Mouse (Mus musculus): ENCODE data around the gene Arhgap9. TPM values are rescaled to one million over a fixed set of nuclear protein-coding genes. Genes with fewer than 3 reads are reported as not detected.
A peak's percentile ranks its signal among the peaks of the same experiment; 100 is the strongest.

The Arhgap9 gene
- polyA plus RNA-seq, 1 experiment from 2014 or later, result 0.99 TPM

- Histone ChIP-seq H3K4me2 (no peak overlapping the region), H3K27ac (no peak overlapping the region), H3K9me3 (no peaks in the 10 kb centered on the region), H3K27me3 (replicated peaks) (peaks cover 49% of the 10 kb centered on the region), H3K4me1 (peaks cover 11% of the 10 kb centered on the region), H3K9ac (no peak overlapping the region), H3K4me3 (no peak overlapping the region), H3K36me3 (replicated peaks) (no peaks in the 10 kb centered on the region)
- ATAC-seq (replicated peaks), result no peak
- 81% methylated on average over 7 of the region's 7 CpGs for WGBS
Observed at GRCm38 (mm10) chr10:127330212-127330611, 8.4 kb downstream of the Arhgap9 start.

GRCm38 (mm10) chr10:127332211-127332874 lies 10.6 kb downstream of the Arhgap9 start:
- peak overlapping the region; percentile 21; the same call in 1 of the 2 replicates for H3K9ac ChIP-seq
- 23% methylated on average over 31 of the region's 31 CpGs for WGBS

GRCm38 (mm10) chr10:127333152-127333551 lies 11.4 kb downstream of the Arhgap9 start:
- Histone ChIP-seq H3K4me2 (no peak overlapping the region), H3K4me1 (no peaks in the 10 kb centered on the region), H3K9ac (no peak overlapping the region), H3K27me3 (replicated peaks) (peaks cover 21% of the 10 kb centered on the region), H3K4me3 (no peak overlapping the region), H3K9me3 (no peaks in the 10 kb centered on the region), H3K27ac (no peak overlapping the region), H3K36me3 (replicated peaks) (no peaks in the 10 kb centered on the region)
- WGBS, result 62% methylated on average over 5 of the region's 5 CpGs
- ATAC-seq (replicated peaks), result no peak

More at GRCm38 (mm10) chr10:127332211-127332874, 10.6 kb downstream of the Arhgap9 start:
- ATAC-seq (replicated peaks), result 0 out of 2 replicates have a peak, but pooled peaks have one; percentile 46
- Histone ChIP-seq H3K4me3 (peak overlapping the region; percentile 18; the same call in 1 of the 2 replicates), H3K36me3 (replicated peaks) (no peaks in the 10 kb centered on the region), H3K4me1 (no peaks in the 10 kb centered on the region), H3K4me2 (peak overlapping the region; percentile 41), H3K9me3 (no peaks in the 10 kb centered on the region), H3K27ac (no peak overlapping the region), H3K27me3 (replicated peaks) (peaks cover 29% of the 10 kb centered on the region)

- Histone ChIP-seq H3K9me3 (no peaks in the 10 kb centered on the region), H3K4me3 (no peak overlapping the region), H3K4me1 (peaks cover 16% of the 10 kb centered on the region), H3K27me3 (replicated peaks) (peaks cover 14% of the 10 kb centered on the region), H3K27ac (no peak overlapping the region), H3K4me2 (no peak overlapping the region), H3K36me3 (replicated peaks) (no peaks in the 10 kb centered on the region), H3K9ac (no peak overlapping the region)
- 55% methylated on average over 1 of the region's 1 CpGs for WGBS
- ATAC-seq (replicated peaks), result no peak
Observed at GRCm38 (mm10) chr10:127335271-127335670, 13.5 kb downstream of the Arhgap9 start.

- Histone ChIP-seq H3K36me3 (replicated peaks) (no peaks in the 10 kb centered on the region), H3K27ac (no peak overlapping the region), H3K4me2 (no peak overlapping the region), H3K4me1 (peaks cover 30% of the 10 kb centered on the region), H3K9ac (no peak overlapping the region), H3K4me3 (no peak overlapping the region), H3K27me3 (replicated peaks) (peaks cover 24% of the 10 kb centered on the region), H3K9me3 (no peaks in the 10 kb centered on the region)
- no peak for ATAC-seq (replicated peaks)
- WGBS, result 79% methylated on average over 5 of the region's 5 CpGs
Observed at GRCm38 (mm10) chr10:127336952-127337351, 15.2 kb downstream of the Arhgap9 start.

- Histone ChIP-seq H3K27ac (no peak overlapping the region), H3K4me1 (peaks cover 37% of the 10 kb centered on the region), H3K36me3 (replicated peaks) (no peaks in the 10 kb centered on the region), H3K4me2 (no peak overlapping the region), H3K9ac (no peak overlapping the region), H3K27me3 (replicated peaks) (peaks cover 31% of the 10 kb centered on the region), H3K9me3 (no peaks in the 10 kb centered on the region), H3K4me3 (no peak overlapping the region)
- 85% methylated on average over 6 of the region's 6 CpGs for WGBS
- no peak for ATAC-seq (replicated peaks)
Observed at GRCm38 (mm10) chr10:127337536-127338099, 15.9 kb downstream of the Arhgap9 start.

- H3K9ac ChIP-seq, result 0 out of 2 replicates have a peak overlapping the region, but pooled peaks have one; percentile 3
- 0% methylated on average over 31 of the region's 31 CpGs for WGBS
- peak overlapping the region; percentile 24 for H3K4me3 ChIP-seq
- peak overlapping the region; percentile 49 for H3K4me2 ChIP-seq
- no peaks in the 10 kb centered on the region for H3K9me3 ChIP-seq
- H3K27ac ChIP-seq, result 0 out of 2 replicates have a peak overlapping the region, but pooled peaks have one; percentile 15
- ATAC-seq (replicated peaks), result peak; percentile 81
- H3K36me3 ChIP-seq (replicated peaks), result no peaks in the 10 kb centered on the region
- peaks cover 37% of the 10 kb centered on the region for H3K4me1 ChIP-seq
- peaks cover 32% of the 10 kb centered on the region for H3K27me3 ChIP-seq (replicated peaks)
Observed at GRCm38 (mm10) chr10:127338930-127339682, 17.3 kb downstream of the Arhgap9 start.

- Histone ChIP-seq H3K4me2 (peak overlapping the region; percentile 49), H3K4me3 (peak overlapping the region; percentile 24), H3K27ac (no peak overlapping the region), H3K9ac (peak overlapping the region; percentile 3; the same call in 1 of the 2 replicates), H3K4me1 (peaks cover 37% of the 10 kb centered on the region), H3K27me3 (replicated peaks) (peaks cover 32% of the 10 kb centered on the region), H3K36me3 (replicated peaks) (no peaks in the 10 kb centered on the region), H3K9me3 (no peaks in the 10 kb centered on the region)
- WGBS, result under 1% methylated on average over 39 of the region's 42 CpGs
- ATAC-seq (replicated peaks), result peak; percentile 41
Observed at GRCm38 (mm10) chr10:127339683-127340576, 18.2 kb downstream of the Arhgap9 start.

GRCm38 (mm10) chr10:127340577-127341359 lies 19.0 kb downstream of the Arhgap9 start:
- under 1% methylated on average over 27 of the region's 27 CpGs for WGBS
- no peak overlapping the region for H3K27ac ChIP-seq
- H3K4me3 ChIP-seq, result peak overlapping the region; percentile 24
- H3K4me1 ChIP-seq, result peaks cover 37% of the 10 kb centered on the region
- peaks cover 32% of the 10 kb centered on the region for H3K27me3 ChIP-seq (replicated peaks)
- no peaks in the 10 kb centered on the region for H3K9me3 ChIP-seq
- H3K4me2 ChIP-seq, result peak overlapping the region; percentile 49
- H3K9ac ChIP-seq, result no peak overlapping the region
- no peaks in the 10 kb centered on the region for H3K36me3 ChIP-seq (replicated peaks)
- no peak for ATAC-seq (replicated peaks)

GRCm38 (mm10) chr10:127341360-127341690 lies 19.6 kb downstream of the Arhgap9 start:
- Histone ChIP-seq H3K36me3 (replicated peaks) (no peaks in the 10 kb centered on the region), H3K9ac (no peak overlapping the region), H3K4me1 (peaks cover 37% of the 10 kb centered on the region), H3K27me3 (replicated peaks) (peaks cover 32% of the 10 kb centered on the region), H3K4me2 (peak overlapping the region; percentile 49), H3K27ac (no peak overlapping the region), H3K9me3 (no peaks in the 10 kb centered on the region), H3K4me3 (peak overlapping the region; percentile 24)
- 0% methylated on average over 9 of the region's 11 CpGs for WGBS
- no peak for ATAC-seq (replicated peaks)
